Mouse (Mus musculus) cerebellum, adult 2 months (tissue): ENCODE data around the gene Gm9970. TPM values are rescaled to one million over a fixed set of nuclear protein-coding genes. Genes with fewer than 3 reads are reported as not detected.

Source experiments
- DNase-seq, 2 experiments: peaks; one replicate each; pipeline ENCODE4 v3.0.0; 2021
- H3K27ac ChIP-seq: fragments of 200-500 bp; 2 replicates; pipeline ENCODE4 v1.5.1; 2012; ENCODE audit warnings: low read length, control low read depth, inconsistent platforms; ENCODE audit not compliant: insufficient read depth
- H3K27me3 ChIP-seq: fragments of 200-500 bp; 2 replicates; pipeline ENCODE4 v1.6.1; 2012; ENCODE audit warnings: inconsistent platforms, mild to moderate bottlenecking, low read length, moderate library complexity; ENCODE audit not compliant: control insufficient read depth, insufficient read depth
- H3K4me1 ChIP-seq: fragments of 200-500 bp; 2 replicates; pipeline ENCODE4 v1.6.1; 2011; ENCODE audit warnings: low read length; ENCODE audit not compliant: control insufficient read depth, insufficient read depth
- H3K4me3 ChIP-seq: fragments of 200-500 bp; replicated peaks from 2 replicates; pipeline ENCODE3; 2011; ENCODE audit warnings: mild to moderate bottlenecking, low read depth, low read length, control low read depth; ENCODE audit not compliant: insufficient read depth
- CTCF ChIP-seq: fragments of 200-500 bp; IDR thresholded peaks from 2 replicates; pipeline ENCODE4 v1.5.1; 2011; ENCODE audit warnings: low read depth, mild to moderate bottlenecking, control low read depth, low read length, moderate library complexity, borderline replicate concordance; ENCODE audit not compliant: insufficient read depth
- WGBS: fragments of 180-500 bp; shearing (Covaris S2); methylation state at CpG from one replicate; pipeline ENCODE4 v1.1.7; 2018; 5-methylcytosine and 5-hydroxymethylcytosine counted together
- polyA plus RNA-seq: library from polyadenylated mRNA; depleted of rRNA; stranded (reverse); fragments of >200 nt; gene quantifications from 2 replicates; pipeline ENCODE4 v1.2.3, GENCODE M21; 2012; rRNA removed

The Gm9970 gene
- polyA plus RNA-seq, 1 experiment = not detected

DNA sequence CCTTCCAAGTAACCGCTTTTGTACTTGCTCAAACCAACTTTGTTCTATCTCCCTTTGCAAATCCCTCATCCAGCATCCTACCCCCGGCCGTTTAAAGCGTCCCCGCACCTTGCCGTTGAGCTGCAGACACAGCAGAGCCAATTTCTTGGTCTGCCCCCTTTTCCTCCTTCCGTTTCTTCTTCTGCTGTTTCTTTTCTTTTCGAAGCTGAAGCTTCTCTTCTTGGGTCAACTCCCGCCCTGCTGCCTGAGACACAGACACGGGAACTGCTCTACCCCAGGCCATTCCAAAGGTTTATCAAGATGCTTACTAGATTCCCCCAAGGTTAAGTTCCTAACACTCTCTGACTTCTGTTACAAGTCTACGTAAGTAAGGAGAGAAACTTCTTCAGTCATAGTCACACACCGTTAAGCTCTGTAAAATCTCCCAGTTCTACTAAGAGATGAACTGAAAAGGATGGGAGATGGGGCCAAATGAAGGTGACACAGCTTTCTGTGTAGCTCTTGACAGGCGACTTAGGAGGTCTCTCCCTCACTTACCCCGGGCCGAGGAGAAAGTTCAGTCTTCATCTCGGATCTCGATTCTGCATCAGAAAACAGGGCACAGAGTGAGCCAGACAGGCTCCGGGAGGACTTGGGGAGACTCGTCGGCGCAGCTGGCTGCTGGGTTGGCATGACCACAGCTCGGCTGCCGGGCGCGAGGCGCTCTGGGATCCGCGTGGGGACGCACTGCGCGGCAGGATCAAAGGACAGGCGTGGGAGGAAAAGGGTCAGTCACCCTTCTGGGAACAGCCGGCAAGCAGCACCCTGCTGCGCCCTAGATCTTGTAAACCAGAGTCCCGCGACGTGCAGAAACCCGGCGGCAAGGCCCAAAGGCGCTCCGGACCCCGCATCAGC, 48.7 kb downstream of the Gm9970 start:
- Histone ChIP-seq H3K4me1 (peaks cover 4% of the 10 kb centered on the region; the same call in 1 of the 2 replicates), H3K4me3 (peak overlapping the region; percentile 90), H3K27me3 (no peaks in the 10 kb centered on the region), H3K27ac (peak overlapping the region; percentile 74)
- DNase-seq = no peak
- WGBS = 11% methylated on average over 42 of the region's 42 CpGs
- TF ChIP-seq CTCF = no peak

Other genes starting within 250 kb of the Gm9970 start
- gene Atraid, start 192.9 kb downstream of the Gm9970 start, polyA plus RNA-seq = 170 and 175 TPM in 2 replicates
- 45.1 and 49.6 TPM in 2 replicates for gene Slc5a6, start 192.3 kb downstream of the Gm9970 start, polyA plus RNA-seq
- 21.7 and 23.4 TPM in 2 replicates for gene Cad, start 186.5 kb downstream of the Gm9970 start, polyA plus RNA-seq
- not detected in 2 replicates for gene Dnajc5g, start 134.9 kb downstream of the Gm9970 start, polyA plus RNA-seq
- 19.7 and 23.5 TPM in 2 replicates for gene Slc30a3, start 133.0 kb downstream of the Gm9970 start, polyA plus RNA-seq
- not detected in 2 replicates for gene Trim54, start 124.5 kb downstream of the Gm9970 start, polyA plus RNA-seq
- 1.2 TPM in 1 of 2 replicates, not detected in the other for gene Ucn, start 102.4 kb downstream of the Gm9970 start, polyA plus RNA-seq
- gene Mpv17, start 87.0 kb downstream of the Gm9970 start, polyA plus RNA-seq = 91.1 and 91.7 TPM in 2 replicates
- 3.9 and 4.1 TPM in 2 replicates for gene Gm29609, start 61.3 kb downstream of the Gm9970 start, polyA plus RNA-seq
- 94.6 and 100 TPM in 2 replicates for gene Gtf3c2, start 61.1 kb downstream of the Gm9970 start, polyA plus RNA-seq
- 124 and 125 TPM in 2 replicates for gene Snx17, start 48.0 kb downstream of the Gm9970 start, polyA plus RNA-seq
- 87.1 and 93.7 TPM in 2 replicates for gene Eif2b4, start 47.8 kb downstream of the Gm9970 start, polyA plus RNA-seq
- gene Zfp513, start 38.9 kb downstream of the Gm9970 start, polyA plus RNA-seq = 44.5 and 45.4 TPM in 2 replicates
- 83.9 and 84.1 TPM in 2 replicates for gene Ppm1g, start 20.5 kb downstream of the Gm9970 start, polyA plus RNA-seq
- gene Nrbp1, start 368 bp downstream of the Gm9970 start, polyA plus RNA-seq = 143 and 148 TPM in 2 replicates
- 4.3 and 5.2 TPM in 2 replicates for gene Krtcap3, start 10.5 kb upstream of the Gm9970 start, polyA plus RNA-seq
- 69.3 and 75.3 TPM in 2 replicates for gene Ift172, start 49.9 kb upstream of the Gm9970 start, polyA plus RNA-seq
- 184 and 190 TPM in 2 replicates for gene Fndc4, start 54.8 kb upstream of the Gm9970 start, polyA plus RNA-seq
- 1.2 and 1.4 TPM in 2 replicates for gene Gckr, start 56.2 kb upstream of the Gm9970 start, polyA plus RNA-seq
- gene Zfp512, start 211.2 kb upstream of the Gm9970 start, polyA plus RNA-seq = 46.1 and 46.3 TPM in 2 replicates
- gene 4930548H24Rik, start 244.5 kb upstream of the Gm9970 start, polyA plus RNA-seq = not detected in 2 replicates